Comparison of ENCODE assay signal across 25 mouse cellular contexts in genomic region chr6:114404774-114405468, GRCm38 (mm10). TPM values are rescaled to one million over a fixed set of nuclear protein-coding genes. Genes with fewer than 3 reads are reported as not detected.
A peak's percentile ranks its signal among the peaks of the same experiment; 100 is the strongest.
DNase-seq lines count a peak whose midpoint lies in the region; ATAC-seq and TF ChIP-seq lines count a peak whose summit lies in the region.
"Had no signal": no experiment of that assay in that cellular context is flagged by ENCODE, and none has a peak within 500 bp of the region (broad histone marks: within the 10 kb centered on the region; RNA-seq: fewer than 3 reads in every experiment).

No protein-coding gene starts in this region.

- ATAC-seq in hindbrain, postnatal 0 days = peak; percentile 56
- ATAC-seq in hindbrain, embryonic 11.5 days (ENCODE audit: low FRiP score) = no peak
- ATAC-seq: CD4-positive, CD25-positive, alpha-beta regulatory T cell, adult 4 months; forebrain, embryonic 15.5 days; intestine, embryonic 15.5 days; midbrain, embryonic 15.5 days had no signal

- intact Hi-C loops in left cerebral cortex, postnatal 4 days (cut with DNase I) = no loop called here

- DNase-seq in cerebellum, adult 9-10 months = peak; percentile 17
- DNase-seq in cerebellum, adult 11 months = no peak
- DNase-seq in hindbrain, postnatal 0 days (ENCODE audit: low spot score) = peak; percentile 63
- no peak for DNase-seq in hindbrain, embryonic 11.5 days (ENCODE audit: low spot score)
- DNase-seq in left cerebral cortex, postnatal 4 days = peak; percentile 22
- DNase-seq in left cerebral cortex, adult 8-10 months (ENCODE audit: low spot score in 2 of 2) = no peak
- peak; percentile 59 for DNase-seq in brain, adult 2 months (ENCODE audit: low read depth, low spot score)
- no peak for DNase-seq in ovary, postnatal 14 days (ENCODE audit: low spot score)
- DNase-seq: cerebellum, postnatal 36 days; gastrocnemius, postnatal 25 days; heart, postnatal 10 days; kidney, adult 9 months; lung, postnatal 4 days; right cerebral cortex, postnatal 14 days; thymus, postnatal 14 days had no signal

- H3K4me3 ChIP-seq in hindbrain, postnatal 0 days (ENCODE audit: low read length) = no peak overlapping the region
- no peak overlapping the region for H3K4me3 ChIP-seq in hindbrain, embryonic 11.5 days (ENCODE audit: low read depth, low read length)
- H3K4me3 ChIP-seq: embryonic facial prominence, embryonic 15.5 days; forebrain, embryonic 15.5 days; heart, embryonic 12.5 days; hindbrain, embryonic 12.5 days; intestine, embryonic 15.5 days; midbrain, embryonic 15.5 days had no signal

- WGBS in hindbrain, postnatal 0 days = 61% methylated on average over 7 of the region's 7 CpGs
- WGBS in hindbrain, embryonic 11.5 days = 82% methylated on average over 7 of the region's 7 CpGs

- H3K9me3 ChIP-seq in hindbrain, postnatal 0 days (ENCODE audit: low read length) = no peaks in the 10 kb centered on the region
- no peaks in the 10 kb centered on the region for H3K9me3 ChIP-seq in hindbrain, embryonic 11.5 days (ENCODE audit: control insufficient read depth, low read length)
- H3K9me3 ChIP-seq: embryonic facial prominence, embryonic 15.5 days; forebrain, embryonic 15.5 days; heart, embryonic 12.5 days; hindbrain, embryonic 12.5 days; intestine, embryonic 15.5 days; midbrain, embryonic 15.5 days had no signal

- H3K4me1 ChIP-seq in hindbrain, postnatal 0 days (ENCODE audit: insufficient read depth, low read length) = 0 out of 2 replicates have a peak, but pooled peaks cover 3% of the 10 kb centered on the region
- H3K4me1 ChIP-seq in hindbrain, embryonic 11.5 days (replicated peaks; ENCODE audit: control insufficient read depth, insufficient read depth, low read length) = no peaks in the 10 kb centered on the region

- H3K4me2 ChIP-seq in hindbrain, postnatal 0 days (ENCODE audit: low read depth, low read length) = no peak overlapping the region
- H3K4me2 ChIP-seq in hindbrain, embryonic 11.5 days (replicated peaks; ENCODE audit: low read depth, low read length) = no peak overlapping the region
- H3K4me2 ChIP-seq: embryonic facial prominence, embryonic 15.5 days; forebrain, embryonic 15.5 days; hindbrain, embryonic 12.5 days; intestine, embryonic 15.5 days; midbrain, embryonic 15.5 days had no signal

- peak overlapping the region; percentile 70 for H3K27ac ChIP-seq in hindbrain, postnatal 0 days
- H3K27ac ChIP-seq in hindbrain, embryonic 11.5 days (ENCODE audit: low read depth, low read length) = no peak overlapping the region
- H3K27ac ChIP-seq: embryonic facial prominence, embryonic 15.5 days; forebrain, embryonic 15.5 days; hindbrain, embryonic 12.5 days; intestine, embryonic 15.5 days; midbrain, embryonic 15.5 days had no signal

- H3K27me3 ChIP-seq in hindbrain, postnatal 0 days (ENCODE audit: insufficient read depth, low read length) = no peaks in the 10 kb centered on the region
- peaks cover 2% of the 10 kb centered on the region; the same call in 1 of the 2 replicates for H3K27me3 ChIP-seq in hindbrain, embryonic 11.5 days (ENCODE audit: control insufficient read depth, insufficient read depth, low read length)
- H3K27me3 ChIP-seq: forebrain, embryonic 15.5 days had no signal

- H3K36me3 ChIP-seq in hindbrain, postnatal 0 days (ENCODE audit: insufficient read depth, low read length) = no peaks in the 10 kb centered on the region
- H3K36me3 ChIP-seq in hindbrain, embryonic 11.5 days (ENCODE audit: control insufficient read depth, insufficient read depth, low read length) = no peaks in the 10 kb centered on the region
- H3K36me3 ChIP-seq: embryonic facial prominence, embryonic 15.5 days; forebrain, embryonic 15.5 days; heart, embryonic 12.5 days; hindbrain, embryonic 12.5 days; intestine, embryonic 15.5 days; midbrain, embryonic 15.5 days had no signal

- H3K9ac ChIP-seq in hindbrain, postnatal 0 days (replicated peaks; ENCODE audit: low read length) = no peak overlapping the region
- H3K9ac ChIP-seq in hindbrain, embryonic 11.5 days (ENCODE audit: low read depth, low read length) = no peak overlapping the region
- H3K9ac ChIP-seq: embryonic facial prominence, embryonic 15.5 days; forebrain, embryonic 15.5 days; heart, embryonic 12.5 days; hindbrain, embryonic 12.5 days; intestine, embryonic 15.5 days; midbrain, embryonic 15.5 days had no signal

- no peak for TF ChIP-seq CTCF in hindbrain, postnatal 0 days (IDR thresholded peaks at IDR 0.05; ENCODE audit: low read depth)

RNA-seq across cellular contexts. Expression of gene Hrh1, which starts 7.2 kb away (rescaled TPM):
- total RNA-seq in hindbrain, postnatal 0 days (2014; rRNA removed) = 2.4 and 5.3 TPM in 2 replicates
- 1.6 and 1.9 TPM in 2 replicates for polyA plus RNA-seq in hindbrain, postnatal 0 days (2015; fragmentation: Nextera tagmentation; extraction: Ambion mirVana)
- 0.08 and 0.35 TPM in 2 replicates for polyA plus RNA-seq in hindbrain, embryonic 11.5 days (2014; fragmentation: Nextera tagmentation; extraction: Ambion mirVana)
- total RNA-seq in left cerebral cortex, postnatal 4 days (2021) = 1 to 10 TPM; 4.9 to 5.1 TPM
- total RNA-seq in left cerebral cortex, adult 8-10 months (2022) = 10 to 100 TPM; 15.8 to 19.6 (median 17.2) TPM
- total RNA-seq: liver, adult 2 months; megakaryocyte-erythroid progenitor cell, adult 5-6 weeks had no signal
- polyA plus RNA-seq: CD4-positive, CD25-positive, alpha-beta regulatory T cell, adult 4 months; heart, embryonic 12.5 days; liver, embryonic 16.5 days had no signal

Comparison
In these comparisons a context has a peak if more than half of its experiments do, and no peak if none do; other contexts are left out.
1. DNase-seq: peak in cerebellum, adult 9-10 months (single experiment), hindbrain, postnatal 0 days (single experiment), left cerebral cortex, postnatal 4 days (single experiment) and brain, adult 2 months (single experiment); none in cerebellum, adult 11 months (single experiment), hindbrain, embryonic 11.5 days (single experiment), left cerebral cortex, adult 8-10 months (0 of 2) and ovary, postnatal 14 days (single experiment).